Mouse (Mus musculus): ENCODE results near the gene Bhlhe40. TPM values are rescaled to one million over a fixed set of nuclear protein-coding genes. Genes with fewer than 3 reads are reported as not detected.

Gene Bhlhe40
- total and polyA plus RNA-seq, 2 experiments from 2014 or later, result 6.0 to 7.7 TPM

GRCm38 (mm10) chr6:108684430-108684829 lies 24.0 kb downstream of the Bhlhe40 start:
- H3K4me2 ChIP-seq (ENCODE audit: low read depth, low read length), result no peak overlapping the region
- 64% methylated on average over 5 of the region's 5 CpGs for WGBS
- no peak for ATAC-seq
- no peak for TF ChIP-seq CTCF (IDR thresholded peaks at IDR 0.05; ENCODE audit: low read depth)
- H3K27me3 ChIP-seq (ENCODE audit: insufficient read depth, low read length), result no peaks in the 10 kb centered on the region
- no peaks in the 10 kb centered on the region for H3K9me3 ChIP-seq (ENCODE audit: low read length)
- no peak overlapping the region for H3K27ac ChIP-seq
- no peaks in the 10 kb centered on the region for H3K36me3 ChIP-seq (ENCODE audit: insufficient read depth, low read length)
- H3K9ac ChIP-seq (replicated peaks; ENCODE audit: low read length), result no peak overlapping the region
- DNase-seq (ENCODE audit: low spot score), result no peak
- H3K4me1 ChIP-seq (ENCODE audit: insufficient read depth, low read length), result no peaks in the 10 kb centered on the region
- H3K4me3 ChIP-seq (ENCODE audit: low read length), result no peak overlapping the region

GRCm38 (mm10) chr6:108685758-108686355 lies 25.4 kb downstream of the Bhlhe40 start:
- ATAC-seq, result no peak
- 65% methylated on average over 9 of the region's 9 CpGs for WGBS

GRCm38 (mm10) chr6:108686930-108687329 lies 26.5 kb downstream of the Bhlhe40 start:
- no peak for TF ChIP-seq CTCF (IDR thresholded peaks at IDR 0.05; ENCODE audit: low read depth)

More at GRCm38 (mm10) chr6:108685758-108686355, 25.4 kb downstream of the Bhlhe40 start:
- Histone ChIP-seq H3K27ac (no peak overlapping the region), H3K9ac (replicated peaks; ENCODE audit: low read length) (no peak overlapping the region), H3K4me3 (ENCODE audit: low read length) (no peak overlapping the region), H3K4me1 (ENCODE audit: insufficient read depth, low read length) (no peaks in the 10 kb centered on the region), H3K9me3 (ENCODE audit: low read length) (no peaks in the 10 kb centered on the region), H3K4me2 (ENCODE audit: low read depth, low read length) (no peak overlapping the region), H3K27me3 (ENCODE audit: insufficient read depth, low read length) (no peaks in the 10 kb centered on the region), H3K36me3 (ENCODE audit: insufficient read depth, low read length) (no peaks in the 10 kb centered on the region)
- no peak for TF ChIP-seq CTCF (IDR thresholded peaks at IDR 0.05; ENCODE audit: low read depth)
- DNase-seq (ENCODE audit: low spot score), result no peak

GRCm38 (mm10) chr6:108688344-108688743 lies 27.9 kb downstream of the Bhlhe40 start:
- no peaks in the 10 kb centered on the region for H3K9me3 ChIP-seq (ENCODE audit: low read length)
- no peak overlapping the region for H3K4me3 ChIP-seq (ENCODE audit: low read length)
- H3K36me3 ChIP-seq (ENCODE audit: insufficient read depth, low read length), result no peaks in the 10 kb centered on the region
- 72% methylated on average over 5 of the region's 5 CpGs for WGBS
- H3K4me2 ChIP-seq (ENCODE audit: low read depth, low read length), result no peak overlapping the region
- no peak for TF ChIP-seq CTCF (IDR thresholded peaks at IDR 0.05; ENCODE audit: low read depth)
- no peak for DNase-seq (ENCODE audit: low spot score)
- no peaks in the 10 kb centered on the region for H3K27me3 ChIP-seq (ENCODE audit: insufficient read depth, low read length)
- no peaks in the 10 kb centered on the region for H3K4me1 ChIP-seq (ENCODE audit: insufficient read depth, low read length)
- H3K27ac ChIP-seq, result no peak overlapping the region
- H3K9ac ChIP-seq (replicated peaks; ENCODE audit: low read length), result no peak overlapping the region
- no peak for ATAC-seq

More at GRCm38 (mm10) chr6:108686930-108687329, 26.5 kb downstream of the Bhlhe40 start:
- no peak overlapping the region for H3K27ac ChIP-seq
- no peak for ATAC-seq
- H3K36me3 ChIP-seq (ENCODE audit: insufficient read depth, low read length), result no peaks in the 10 kb centered on the region
- no peaks in the 10 kb centered on the region for H3K27me3 ChIP-seq (ENCODE audit: insufficient read depth, low read length)
- H3K4me3 ChIP-seq (ENCODE audit: low read length), result no peak overlapping the region
- no peak overlapping the region for H3K9ac ChIP-seq (replicated peaks; ENCODE audit: low read length)
- no peak for DNase-seq (ENCODE audit: low spot score)
- WGBS, result 99% methylated on average over 3 of the region's 3 CpGs
- no peaks in the 10 kb centered on the region for H3K4me1 ChIP-seq (ENCODE audit: insufficient read depth, low read length)
- no peaks in the 10 kb centered on the region for H3K9me3 ChIP-seq (ENCODE audit: low read length)
- no peak overlapping the region for H3K4me2 ChIP-seq (ENCODE audit: low read depth, low read length)

GRCm38 (mm10) chr6:108692986-108693385 lies 32.6 kb downstream of the Bhlhe40 start:
- no peak for DNase-seq (ENCODE audit: low spot score)
- no peak for TF ChIP-seq CTCF (IDR thresholded peaks at IDR 0.05; ENCODE audit: low read depth)
- 80% methylated on average over 3 of the region's 3 CpGs for WGBS
- no peak overlapping the region for H3K9ac ChIP-seq (replicated peaks; ENCODE audit: low read length)
- H3K4me2 ChIP-seq (ENCODE audit: low read depth, low read length), result no peak overlapping the region
- H3K27ac ChIP-seq, result no peak overlapping the region
- H3K36me3 ChIP-seq (ENCODE audit: insufficient read depth, low read length), result no peaks in the 10 kb centered on the region
- no peak for ATAC-seq
- no peaks in the 10 kb centered on the region for H3K4me1 ChIP-seq (ENCODE audit: insufficient read depth, low read length)
- no peaks in the 10 kb centered on the region for H3K9me3 ChIP-seq (ENCODE audit: low read length)
- H3K4me3 ChIP-seq (ENCODE audit: low read length), result no peak overlapping the region
- H3K27me3 ChIP-seq (ENCODE audit: insufficient read depth, low read length), result no peaks in the 10 kb centered on the region

DNA sequence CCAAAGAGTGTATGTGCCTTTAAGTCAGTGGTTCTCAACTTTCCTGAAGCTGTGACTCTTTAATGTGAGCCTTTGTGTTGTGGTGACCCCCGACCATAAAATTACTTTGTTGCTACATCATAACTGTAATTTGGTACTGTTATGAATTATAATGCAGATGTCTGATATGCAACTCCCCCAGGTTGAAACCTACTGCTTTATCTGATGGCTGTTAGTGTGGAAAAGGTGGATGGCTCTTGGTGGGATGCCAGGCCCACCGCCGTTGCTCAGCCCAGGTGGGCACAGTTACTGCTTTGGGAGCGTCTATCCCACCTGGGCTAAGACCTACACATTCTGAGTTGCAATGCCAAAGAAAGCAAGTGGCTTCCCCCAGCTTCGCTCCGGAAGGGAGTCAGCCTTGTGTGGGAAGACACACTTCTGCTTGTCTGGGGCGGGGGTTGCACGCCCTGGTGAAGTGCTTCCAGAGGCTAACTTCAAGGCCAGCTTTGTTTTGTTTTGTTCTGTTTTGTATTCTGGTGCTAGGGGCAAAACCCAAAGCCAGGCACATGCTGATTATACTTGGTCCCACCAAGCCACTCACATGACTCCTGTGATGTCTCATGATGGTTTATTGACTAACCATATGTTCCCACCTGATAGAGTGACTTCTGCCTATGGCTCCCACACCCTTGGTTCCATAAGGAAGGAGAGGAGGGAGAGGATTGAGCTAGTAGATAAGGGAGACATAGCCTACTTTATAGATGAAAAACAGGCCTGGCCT lies 34.7 kb downstream of the Bhlhe40 start:
- Histone ChIP-seq H3K9me3 (ENCODE audit: low read length) (no peaks in the 10 kb centered on the region), H3K36me3 (ENCODE audit: insufficient read depth, low read length) (no peaks in the 10 kb centered on the region), H3K27ac (no peak overlapping the region), H3K9ac (replicated peaks; ENCODE audit: low read length) (no peak overlapping the region), H3K27me3 (ENCODE audit: insufficient read depth, low read length) (no peaks in the 10 kb centered on the region), H3K4me2 (ENCODE audit: low read depth, low read length) (no peak overlapping the region), H3K4me1 (ENCODE audit: insufficient read depth, low read length) (peaks cover 3% of the 10 kb centered on the region; the same call in 1 of the 2 replicates), H3K4me3 (ENCODE audit: low read length) (no peak overlapping the region)
- 89% methylated on average over 8 of the region's 8 CpGs for WGBS
- TF ChIP-seq CTCF (IDR thresholded peaks at IDR 0.05; ENCODE audit: low read depth), result no peak
- no peak for DNase-seq (ENCODE audit: low spot score)
- no peak for ATAC-seq

Measured in hindbrain, postnatal 0 days (tissue).